Mouse (Mus musculus) liver, adult 2 months (tissue): ENCODE measurements at regions not wholly inside any gene's neighbourhood (a gene's known extent, or its start where the extent isn't known, plus 50 kb on each side); places are given as distances from the start of the nearest gene placed in this dataset.
"Not testable (repeated sequence)": the region's sequence is repeated elsewhere in the genome, so short reads cannot be mapped to it uniquely, and the experiment has no call there.

Experiments
- CTCF ChIP-seq: fragments of 200-500 bp; IDR thresholded peaks from 2 replicates; pipeline ENCODE4 v1.5.1; 2011; ENCODE audit warnings: low read depth, low read length, control low read depth
- POLR2A ChIP-seq: fragments of 200-500 bp; IDR thresholded peaks from 2 replicates; pipeline ENCODE4 v1.6.1; 2011; ENCODE audit warnings: low read length, control low read depth; ENCODE audit not compliant: insufficient read depth; ENCODE audit errors: extremely low read depth

GRCm38 (mm10) chr10:110854663-110855163, 64.9 kb upstream of the Csrp2 start:
- TF ChIP-seq POLR2A, CTCF: not testable (repeated sequence)
